Mouse (Mus musculus): Measurements from ENCODE around the gene Crabp2. TPM values are rescaled to one million over a fixed set of nuclear protein-coding genes. Genes with fewer than 3 reads are reported as not detected.
A peak's percentile ranks its signal among the peaks of the same experiment; 100 is the strongest.
"Not testable (repeated sequence)": the region's sequence is repeated elsewhere in the genome, so short reads cannot be mapped to it uniquely, and the experiment has no call there.

The Crabp2 gene
- polyA plus RNA-seq (2014; fragmentation: Nextera tagmentation; extraction: Ambion mirVana) = 32.8 and 35.9 TPM in 2 replicates

- H3K27me3 ChIP-seq (replicated peaks; ENCODE audit: control insufficient read depth, insufficient read depth, low read length) = 0 out of 2 replicates have a peak, but pooled peaks cover 3% of the 10 kb centered on the region
- no peaks in the 10 kb centered on the region for H3K9me3 ChIP-seq (replicated peaks; ENCODE audit: control insufficient read depth, low read length)
- H3K4me1 ChIP-seq (ENCODE audit: control insufficient read depth, insufficient read depth, low read length) = peaks cover 48% of the 10 kb centered on the region
- H3K4me2 ChIP-seq (ENCODE audit: low read length) = peak within 1 kb of the TSS; percentile 70
- ATAC-seq (no peak), DNase-seq (ENCODE audit: low spot score) (no peak)
- H3K9ac ChIP-seq (ENCODE audit: low read length) = peak within 1 kb of the TSS; percentile 56
- WGBS = 2% methylated on average over 35 of the region's 35 CpGs
- peaks cover 5% of the 10 kb centered on the region; the same call in 1 of the 2 replicates for H3K36me3 ChIP-seq (ENCODE audit: control insufficient read depth, insufficient read depth, low read length)
- peak within 1 kb of the TSS; percentile 27 for H3K4me3 ChIP-seq (ENCODE audit: low read depth, low read length)
- 0 out of 2 replicates have a peak within 1 kb of the TSS, but pooled peaks have one; percentile 7 for H3K27ac ChIP-seq (ENCODE audit: low read depth, low read length)
Observed at GRCm38 (mm10) chr3:87948378-87949265, at the start of gene Crabp2. Gene Crabp2, plus strand, starts transcription at chr3:87948666.

- no peaks in the 10 kb centered on the region for H3K36me3 ChIP-seq (ENCODE audit: control insufficient read depth, insufficient read depth, low read length)
- no peak overlapping the region for H3K4me3 ChIP-seq (ENCODE audit: low read depth, low read length)
- no peaks in the 10 kb centered on the region for H3K9me3 ChIP-seq (replicated peaks; ENCODE audit: control insufficient read depth, low read length)
- no peaks in the 10 kb centered on the region for H3K4me1 ChIP-seq (ENCODE audit: control insufficient read depth, insufficient read depth, low read length)
- no peak for ATAC-seq
- no peak for DNase-seq (ENCODE audit: low spot score)
- H3K27ac ChIP-seq (ENCODE audit: low read depth, low read length) = no peak overlapping the region
- H3K4me2 ChIP-seq (ENCODE audit: low read length) = no peak overlapping the region
- no peak overlapping the region for H3K9ac ChIP-seq (ENCODE audit: low read length)
- H3K27me3 ChIP-seq (replicated peaks; ENCODE audit: control insufficient read depth, insufficient read depth, low read length) = no peaks in the 10 kb centered on the region
- WGBS = 70% methylated on average over 3 of the region's 3 CpGs
Observed at GRCm38 (mm10) chr3:87899266-87899665, 49.2 kb upstream of the Crabp2 start.

GRCm38 (mm10) chr3:87899776-87900175, 48.7 kb upstream of the Crabp2 start:
- no peak for DNase-seq (ENCODE audit: low spot score)

GRCm38 (mm10) chr3:87901036-87901624, 47.3 kb upstream of the Crabp2 start:
- 59% methylated on average over 1 of the region's 1 CpGs for WGBS
- ATAC-seq (no peak), DNase-seq (ENCODE audit: low spot score) (no peak)
- Histone ChIP-seq H3K9me3 (replicated peaks; ENCODE audit: control insufficient read depth, low read length) (no peaks in the 10 kb centered on the region), H3K27ac (ENCODE audit: low read depth, low read length) (no peak overlapping the region), H3K4me3 (ENCODE audit: low read depth, low read length) (no peak overlapping the region), H3K27me3 (replicated peaks; ENCODE audit: control insufficient read depth, insufficient read depth, low read length) (no peaks in the 10 kb centered on the region), H3K36me3 (ENCODE audit: control insufficient read depth, insufficient read depth, low read length) (no peaks in the 10 kb centered on the region), H3K4me1 (ENCODE audit: control insufficient read depth, insufficient read depth, low read length) (no peaks in the 10 kb centered on the region), H3K9ac (ENCODE audit: low read length) (no peak overlapping the region), H3K4me2 (ENCODE audit: low read length) (no peak overlapping the region)

More at GRCm38 (mm10) chr3:87899776-87900175, 48.7 kb upstream of the Crabp2 start:
- no peak overlapping the region for H3K4me2 ChIP-seq (ENCODE audit: low read length)
- no peaks in the 10 kb centered on the region for H3K9me3 ChIP-seq (replicated peaks; ENCODE audit: control insufficient read depth, low read length)
- WGBS = 81% methylated on average over 3 of the region's 3 CpGs
- H3K27ac ChIP-seq (ENCODE audit: low read depth, low read length) = no peak overlapping the region
- H3K9ac ChIP-seq (ENCODE audit: low read length) = no peak overlapping the region
- H3K36me3 ChIP-seq (ENCODE audit: control insufficient read depth, insufficient read depth, low read length) = no peaks in the 10 kb centered on the region
- H3K4me3 ChIP-seq (ENCODE audit: low read depth, low read length) = no peak overlapping the region
- ATAC-seq = no peak
- no peaks in the 10 kb centered on the region for H3K4me1 ChIP-seq (ENCODE audit: control insufficient read depth, insufficient read depth, low read length)
- H3K27me3 ChIP-seq (replicated peaks; ENCODE audit: control insufficient read depth, insufficient read depth, low read length) = no peaks in the 10 kb centered on the region

- not testable (repeated sequence) for H3K9me3 ChIP-seq (replicated peaks; ENCODE audit: control insufficient read depth, low read length); H3K4me1 ChIP-seq (ENCODE audit: control insufficient read depth, insufficient read depth, low read length); H3K4me2 ChIP-seq (ENCODE audit: low read length); H3K9ac ChIP-seq (ENCODE audit: low read length); H3K36me3 ChIP-seq (ENCODE audit: control insufficient read depth, insufficient read depth, low read length); H3K27me3 ChIP-seq (replicated peaks; ENCODE audit: control insufficient read depth, insufficient read depth, low read length); DNase-seq (ENCODE audit: low spot score); ATAC-seq; H3K27ac ChIP-seq (ENCODE audit: low read depth, low read length); H3K4me3 ChIP-seq (ENCODE audit: low read depth, low read length)
- WGBS = 89% methylated on average over 5 of the region's 6 CpGs
Observed at GRCm38 (mm10) chr3:87901959-87902358, 46.5 kb upstream of the Crabp2 start.

- no peak overlapping the region for H3K27ac ChIP-seq (ENCODE audit: low read depth, low read length)
- DNase-seq (ENCODE audit: low spot score) (no peak), ATAC-seq (no peak)
- no peak overlapping the region for H3K9ac ChIP-seq (ENCODE audit: low read length)
- H3K36me3 ChIP-seq (ENCODE audit: control insufficient read depth, insufficient read depth, low read length) = no peaks in the 10 kb centered on the region
- H3K9me3 ChIP-seq (replicated peaks; ENCODE audit: control insufficient read depth, low read length) = no peaks in the 10 kb centered on the region
- H3K27me3 ChIP-seq (replicated peaks; ENCODE audit: control insufficient read depth, insufficient read depth, low read length) = no peaks in the 10 kb centered on the region
- H3K4me1 ChIP-seq (ENCODE audit: control insufficient read depth, insufficient read depth, low read length) = peaks cover 13% of the 10 kb centered on the region
- H3K4me3 ChIP-seq (ENCODE audit: low read depth, low read length) = no peak overlapping the region
- WGBS = 47% methylated on average over 5 of the region's 5 CpGs
- no peak overlapping the region for H3K4me2 ChIP-seq (ENCODE audit: low read length)
Observed at GRCm38 (mm10) chr3:87903821-87904220, 44.6 kb upstream of the Crabp2 start.

GRCm38 (mm10) chr3:87905880-87906485, 42.5 kb upstream of the Crabp2 start, which contains the start of gene Hdgf:
Gene Hdgf, plus strand, starts transcription at chr3:87906321.
- Histone ChIP-seq H3K27me3 (replicated peaks; ENCODE audit: control insufficient read depth, insufficient read depth, low read length) (no peaks in the 10 kb centered on the region), H3K4me1 (ENCODE audit: control insufficient read depth, insufficient read depth, low read length) (peaks cover 26% of the 10 kb centered on the region)

GRCm38 (mm10) chr3:87906601-87906980, 41.9 kb upstream of the Crabp2 start:
- Histone ChIP-seq H3K27ac (ENCODE audit: low read depth, low read length) (peak overlapping the region; percentile 95), H3K9me3 (replicated peaks; ENCODE audit: control insufficient read depth, low read length) (no peaks in the 10 kb centered on the region), H3K4me1 (ENCODE audit: control insufficient read depth, insufficient read depth, low read length) (peaks cover 29% of the 10 kb centered on the region), H3K36me3 (ENCODE audit: control insufficient read depth, insufficient read depth, low read length) (no peaks in the 10 kb centered on the region), H3K4me3 (ENCODE audit: low read depth, low read length) (peak overlapping the region; percentile 98), H3K4me2 (ENCODE audit: low read length) (peak overlapping the region; percentile 70), H3K9ac (ENCODE audit: low read length) (peak overlapping the region; percentile 96), H3K27me3 (replicated peaks; ENCODE audit: control insufficient read depth, insufficient read depth, low read length) (no peaks in the 10 kb centered on the region)
- peak; percentile 38 for ATAC-seq
- whole genome bisulfite sequencing = 0% methylated on average over 37 of the region's 47 CpGs
- peak; percentile 32 for DNase-seq (ENCODE audit: low spot score)

More at GRCm38 (mm10) chr3:87905880-87906485, 42.5 kb upstream of the Crabp2 start, which contains the start of gene Hdgf:
- no peaks in the 10 kb centered on the region for H3K36me3 ChIP-seq (ENCODE audit: control insufficient read depth, insufficient read depth, low read length)
- peak within 1 kb of the TSS; percentile 95 for H3K27ac ChIP-seq (ENCODE audit: low read depth, low read length)
- H3K4me3 ChIP-seq (ENCODE audit: low read depth, low read length) = peak within 1 kb of the TSS; percentile 98
- ATAC-seq (peak; percentile 97), DNase-seq (ENCODE audit: low spot score) (peak; percentile 99)
- H3K9me3 ChIP-seq (replicated peaks; ENCODE audit: control insufficient read depth, low read length) = no peaks in the 10 kb centered on the region
- H3K4me2 ChIP-seq (ENCODE audit: low read length) = peak within 1 kb of the TSS; percentile 70
- WGBS = under 1% methylated on average over 55 of the region's 57 CpGs
- peak within 1 kb of the TSS; percentile 96 for H3K9ac ChIP-seq (ENCODE audit: low read length)

Data from forebrain, embryonic 14.5 days (tissue).